Comparison of ENCODE assay signal across 8 mouse cellular contexts in the genomic region with DNA sequence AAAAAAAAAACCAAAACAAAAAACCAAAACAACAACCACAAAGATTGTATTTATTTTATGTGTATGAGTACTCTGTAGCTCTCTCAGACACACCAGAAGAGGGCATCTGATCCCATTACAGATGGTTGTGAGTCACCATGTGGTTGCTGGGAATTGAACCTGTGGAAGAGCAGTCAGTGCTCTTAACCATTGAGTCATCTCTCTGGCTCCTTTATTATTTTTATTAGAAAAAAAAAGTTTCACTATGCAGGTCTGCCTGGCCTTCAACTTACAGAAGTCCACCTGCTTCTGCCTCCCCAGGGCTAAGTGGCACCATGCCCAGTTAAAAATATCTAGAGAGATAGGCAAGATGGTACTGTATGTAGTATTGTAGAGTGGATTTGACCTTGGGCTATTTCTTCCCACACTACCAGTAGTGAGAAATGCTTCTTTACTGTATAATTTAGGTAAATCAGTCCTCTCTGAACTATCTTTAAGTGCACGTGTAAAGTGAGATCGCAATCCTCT. TPM values are rescaled to one million over a fixed set of nuclear protein-coding genes. Genes with fewer than 3 reads are reported as not detected.
DNase-seq lines count a peak whose midpoint lies in the region; ATAC-seq and TF ChIP-seq lines count a peak whose summit lies in the region.

No protein-coding gene starts in this region.

- peak overlapping the region; percentile 84 for H3K4me2 ChIP-seq in heart, embryonic 13.5 days
- peak overlapping the region; percentile 90 for H3K4me2 ChIP-seq in hindbrain, embryonic 11.5 days (replicated peaks; ENCODE audit: low read depth, low read length)
- H3K4me2 ChIP-seq in midbrain, embryonic 11.5 days, result peak overlapping the region; percentile 80; the same call in 1 of the 2 replicates

- H3K27ac ChIP-seq in heart, embryonic 13.5 days (replicated peaks), result peak overlapping the region; percentile 88
- no peak overlapping the region for H3K27ac ChIP-seq in hindbrain, embryonic 11.5 days (ENCODE audit: low read depth, low read length)
- H3K27ac ChIP-seq in midbrain, embryonic 11.5 days (ENCODE audit: low read depth, low read length), result no peak overlapping the region

- peaks cover 39% of the 10 kb centered on the region for H3K36me3 ChIP-seq in heart, embryonic 13.5 days
- peaks cover 42% of the 10 kb centered on the region for H3K36me3 ChIP-seq in G1E (replicated peaks)
- peaks cover 1% of the 10 kb centered on the region; the same call in 1 of the 2 replicates for H3K36me3 ChIP-seq in hindbrain, embryonic 11.5 days (ENCODE audit: control insufficient read depth, insufficient read depth, low read length)
- H3K36me3 ChIP-seq in midbrain, embryonic 11.5 days (ENCODE audit: control insufficient read depth, insufficient read depth, low read length), result peaks cover 5% of the 10 kb centered on the region; the same call in 1 of the 2 replicates

- no peaks in the 10 kb centered on the region for H3K27me3 ChIP-seq in heart, embryonic 13.5 days (replicated peaks)
- no peaks in the 10 kb centered on the region for H3K27me3 ChIP-seq in G1E (ENCODE audit: insufficient read depth, low read length)
- H3K27me3 ChIP-seq in hindbrain, embryonic 11.5 days (ENCODE audit: control insufficient read depth, insufficient read depth, low read length), result no peaks in the 10 kb centered on the region
- no peaks in the 10 kb centered on the region for H3K27me3 ChIP-seq in midbrain, embryonic 11.5 days (ENCODE audit: control insufficient read depth, insufficient read depth, low read length)

- peak overlapping the region; percentile 94 for H3K9ac ChIP-seq in heart, embryonic 13.5 days
- H3K9ac ChIP-seq in hindbrain, embryonic 11.5 days (ENCODE audit: low read depth, low read length), result peak overlapping the region; percentile 88; the same call in 1 of the 2 replicates
- peak overlapping the region; percentile 89; the same call in 1 of the 2 replicates for H3K9ac ChIP-seq in midbrain, embryonic 11.5 days (ENCODE audit: low read length)

- H3K4me3 ChIP-seq in heart, embryonic 13.5 days, result peak overlapping the region; percentile 89
- peak overlapping the region; percentile 79; the same call in 1 of the 2 replicates for H3K4me3 ChIP-seq in G1E (ENCODE audit: low read depth, low read length)
- peak overlapping the region; percentile 87; the same call in 1 of the 2 replicates for H3K4me3 ChIP-seq in hindbrain, embryonic 11.5 days (ENCODE audit: low read depth, low read length)
- H3K4me3 ChIP-seq in midbrain, embryonic 11.5 days (ENCODE audit: low read depth, low read length), result peak overlapping the region; percentile 81; the same call in 1 of the 2 replicates

- H3K4me1 ChIP-seq in heart, embryonic 13.5 days, result peaks cover 27% of the 10 kb centered on the region
- peaks cover 41% of the 10 kb centered on the region for H3K4me1 ChIP-seq in G1E (ENCODE audit: insufficient read depth, low read depth, low read length)
- H3K4me1 ChIP-seq in hindbrain, embryonic 11.5 days (replicated peaks; ENCODE audit: control insufficient read depth, insufficient read depth, low read length), result peaks cover 4% of the 10 kb centered on the region; the same call in 1 of the 2 replicates
- H3K4me1 ChIP-seq in midbrain, embryonic 11.5 days (ENCODE audit: control insufficient read depth, insufficient read depth, low read length), result peaks cover 17% of the 10 kb centered on the region

- WGBS in heart, embryonic 13.5 days, result 37% methylated on average over 2 of the region's 2 CpGs
- WGBS in hindbrain, embryonic 11.5 days, result 43% methylated on average over 2 of the region's 2 CpGs
- WGBS in midbrain, embryonic 11.5 days, result 40% methylated on average over 2 of the region's 2 CpGs

- no peak for DNase-seq in heart, postnatal 10 days
- no peak for DNase-seq in G1E (ENCODE audit: low spot score)
- no peak for DNase-seq in hindbrain, embryonic 11.5 days (ENCODE audit: low spot score)
- no peak for DNase-seq in midbrain, embryonic 11.5 days (ENCODE audit: low spot score, missing footprints)
- DNase-seq in spleen, postnatal 14 days (ENCODE audit: low spot score in 2 of 2), result no peak
- DNase-seq in urinary bladder, adult 2 months (ENCODE audit: low spot score), result no peak

- TF ChIP-seq CTCF in G1E (IDR thresholded peaks at IDR 0.05; ENCODE audit: low read depth, low read length), result no peak

- no peak for ATAC-seq in heart, embryonic 13.5 days (ENCODE audit: extremely low read depth, insufficient number of reproducible peaks, low FRiP score, low TSS enrichment)
- no peak for ATAC-seq in G1E (ENCODE audit: extremely low read depth, insufficient number of reproducible peaks, low FRiP score, poor library complexity, severe bottlenecking)
- no peak for ATAC-seq in hindbrain, embryonic 11.5 days (ENCODE audit: low FRiP score)
- no peak for ATAC-seq in midbrain, embryonic 11.5 days (ENCODE audit: low FRiP score)
- ATAC-seq in monocyte, adult 5-6 weeks (replicated peaks; ENCODE audit: insufficient number of reproducible peaks, low FRiP score, low TSS enrichment, poor library complexity, severe bottlenecking), result no peak

- intact Hi-C loops in heart, postnatal 10 days (cut with DNase I), result no loop called here

- H3K9me3 ChIP-seq in heart, embryonic 13.5 days, result no peaks in the 10 kb centered on the region; the same call in 1 of the 2 replicates
- H3K9me3 ChIP-seq in G1E (replicated peaks), result no peaks in the 10 kb centered on the region
- H3K9me3 ChIP-seq in hindbrain, embryonic 11.5 days (ENCODE audit: control insufficient read depth, low read length), result no peaks in the 10 kb centered on the region
- no peaks in the 10 kb centered on the region for H3K9me3 ChIP-seq in midbrain, embryonic 11.5 days (ENCODE audit: control insufficient read depth, low read length)

RNA-seq across cellular contexts. Expression of gene Zfp771, which starts 0.7 kb away (rescaled TPM):
- 32.6 and 32.9 TPM in 2 replicates for polyA plus RNA-seq in heart, embryonic 13.5 days (2015; fragmentation: Nextera tagmentation; extraction: Ambion mirVana)
- total RNA-seq in heart, postnatal 10 days (2021), result 10 to 100 TPM; 14.3 to 15.9 TPM
- total RNA-seq in G1E (2014; fragmentation: Nextera tagmentation), result 3.1 and 5.8 TPM in 2 replicates
- total RNA-seq in G1E (2017), result 11.9 and 16.5 TPM in 2 replicates
- polyA plus RNA-seq in G1E (2012), result 42.6 and 60.5 TPM in 2 replicates
- 53.2 and 54.0 TPM in 2 replicates for polyA plus RNA-seq in hindbrain, embryonic 11.5 days (2014; fragmentation: Nextera tagmentation; extraction: Ambion mirVana)
- 49.3 and 54.0 TPM in 2 replicates for polyA plus RNA-seq in midbrain, embryonic 11.5 days (2014; fragmentation: Nextera tagmentation; extraction: Ambion mirVana)
- total RNA-seq in monocyte, adult 5-6 weeks (2017), result 0.57 to 3.9 TPM (median 2.9 TPM) in 3 replicates
- 49.8 and 54.0 TPM in 2 replicates for polyA plus RNA-seq in urinary bladder, adult 2 months (2012; rRNA removed)

RNA-seq across cellular contexts. Expression of gene Sept1, which starts 10.5 kb away (rescaled TPM):
- polyA plus RNA-seq in heart, embryonic 13.5 days (2015; fragmentation: Nextera tagmentation; extraction: Ambion mirVana), result 23.1 and 23.2 TPM in 2 replicates
- 10 to 100 TPM; 11.5 to 15.5 TPM for total RNA-seq in heart, postnatal 10 days (2021)
- 128 and 141 TPM in 2 replicates for total RNA-seq in G1E (2014; fragmentation: Nextera tagmentation)
- 51.1 and 54.9 TPM in 2 replicates for total RNA-seq in G1E (2017)
- polyA plus RNA-seq in G1E (2012), result 263 and 305 TPM in 2 replicates
- polyA plus RNA-seq in hindbrain, embryonic 11.5 days (2014; fragmentation: Nextera tagmentation; extraction: Ambion mirVana), result 23.7 and 30.0 TPM in 2 replicates
- 24.6 and 29.8 TPM in 2 replicates for polyA plus RNA-seq in midbrain, embryonic 11.5 days (2014; fragmentation: Nextera tagmentation; extraction: Ambion mirVana)
- total RNA-seq in monocyte, adult 5-6 weeks (2017), result 117 to 359 TPM (median 130 TPM) in 3 replicates
- 19.4 and 22.0 TPM in 2 replicates for polyA plus RNA-seq in urinary bladder, adult 2 months (2012; rRNA removed)

RNA-seq across cellular contexts. Expression of gene Zfp553, which starts 10.6 kb away (rescaled TPM):
- polyA plus RNA-seq in heart, embryonic 13.5 days (2015; fragmentation: Nextera tagmentation; extraction: Ambion mirVana), result 21.4 and 24.1 TPM in 2 replicates
- 1 to 10 TPM; 6.8 to 8.8 TPM for total RNA-seq in heart, postnatal 10 days (2021)
- total RNA-seq in G1E (2014; fragmentation: Nextera tagmentation) (11.7 and 20.0 TPM in 2 replicates), G1E (2017) (22.0 and 25.2 TPM in 2 replicates)
- polyA plus RNA-seq in G1E (2012), result 25.3 and 26.2 TPM in 2 replicates
- polyA plus RNA-seq in hindbrain, embryonic 11.5 days (2014; fragmentation: Nextera tagmentation; extraction: Ambion mirVana), result 26.5 and 29.7 TPM in 2 replicates
- polyA plus RNA-seq in midbrain, embryonic 11.5 days (2014; fragmentation: Nextera tagmentation; extraction: Ambion mirVana), result 30.3 and 32.4 TPM in 2 replicates
- 3.9 to 9.8 TPM (median 5.7 TPM) in 3 replicates for total RNA-seq in monocyte, adult 5-6 weeks (2017)
- 10.0 and 10.5 TPM in 2 replicates for polyA plus RNA-seq in urinary bladder, adult 2 months (2012; rRNA removed)

RNA-seq across cellular contexts. Expression of gene Dctpp1, which starts 17.1 kb away (rescaled TPM):
- polyA plus RNA-seq in heart, embryonic 13.5 days (2015; fragmentation: Nextera tagmentation; extraction: Ambion mirVana), result 161 and 179 TPM in 2 replicates
- 10 to 100 TPM; 45.2 to 48.5 TPM for total RNA-seq in heart, postnatal 10 days (2021)
- total RNA-seq in G1E (2014; fragmentation: Nextera tagmentation), result 67.0 and 68.7 TPM in 2 replicates
- 56.4 and 74.6 TPM in 2 replicates for total RNA-seq in G1E (2017)
- polyA plus RNA-seq in G1E (2012), result 121 and 138 TPM in 2 replicates
- 193 and 214 TPM in 2 replicates for polyA plus RNA-seq in hindbrain, embryonic 11.5 days (2014; fragmentation: Nextera tagmentation; extraction: Ambion mirVana)
- polyA plus RNA-seq in midbrain, embryonic 11.5 days (2014; fragmentation: Nextera tagmentation; extraction: Ambion mirVana), result 235 and 254 TPM in 2 replicates
- total RNA-seq in monocyte, adult 5-6 weeks (2017), result 9.6 to 13.3 TPM (median 9.9 TPM) in 3 replicates
- polyA plus RNA-seq in urinary bladder, adult 2 months (2012; rRNA removed), result 19.2 and 24.9 TPM in 2 replicates

RNA-seq across cellular contexts. Expression of gene Sephs2, which starts 30.4 kb away (rescaled TPM):
- 57.1 and 61.6 TPM in 2 replicates for polyA plus RNA-seq in heart, embryonic 13.5 days (2015; fragmentation: Nextera tagmentation; extraction: Ambion mirVana)
- total RNA-seq in heart, postnatal 10 days (2021), result 10 to 100 TPM; 39.4 to 49.4 TPM
- 73.6 and 75.9 TPM in 2 replicates for total RNA-seq in G1E (2014; fragmentation: Nextera tagmentation)
- total RNA-seq in G1E (2017), result 126 and 131 TPM in 2 replicates
- polyA plus RNA-seq in G1E (2012), result 39.9 and 53.7 TPM in 2 replicates
- polyA plus RNA-seq in hindbrain, embryonic 11.5 days (2014; fragmentation: Nextera tagmentation; extraction: Ambion mirVana), result 80.8 and 86.6 TPM in 2 replicates
- polyA plus RNA-seq in midbrain, embryonic 11.5 days (2014; fragmentation: Nextera tagmentation; extraction: Ambion mirVana), result 79.0 and 84.5 TPM in 2 replicates
- total RNA-seq in monocyte, adult 5-6 weeks (2017), result 139 to 200 TPM (median 191 TPM) in 3 replicates
- polyA plus RNA-seq in urinary bladder, adult 2 months (2012; rRNA removed), result 19.8 and 21.1 TPM in 2 replicates
